In the genomic region with DNA sequence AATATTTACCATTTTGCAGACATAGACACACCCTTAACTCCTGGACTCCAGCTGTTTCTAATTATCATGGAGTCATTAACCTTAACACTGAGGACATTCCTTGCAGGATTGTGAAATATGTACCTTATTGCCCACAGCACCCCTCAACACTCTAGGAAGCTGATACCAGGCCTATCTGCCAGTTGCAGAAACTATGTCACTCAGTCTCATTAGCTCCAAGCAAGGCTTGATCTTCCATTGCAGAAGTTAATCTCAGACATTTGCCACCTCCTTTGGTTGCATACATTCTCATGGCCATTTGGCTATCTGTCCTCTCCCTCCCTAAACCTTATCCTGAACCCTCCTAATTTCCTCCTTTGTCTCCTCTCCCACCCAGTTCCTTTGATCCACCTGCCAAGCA, we compare ENCODE assay signal across 27 mouse cellular contexts.
"Had no signal": no experiment of that assay in that cellular context is flagged by ENCODE, and none has a peak within 500 bp of the region (broad histone marks: within the 10 kb centered on the region; RNA-seq: fewer than 3 reads in every experiment).

No protein-coding gene starts in this region.

- H3K4me2 ChIP-seq: heart, embryonic 11.5 days; heart, embryonic 13.5 days; heart, embryonic 15.5 days; hindbrain, embryonic 12.5 days; hindbrain, embryonic 14.5 days; intestine, embryonic 15.5 days; kidney, embryonic 15.5 days; limb, embryonic 13.5 days; limb, embryonic 15.5 days; liver, embryonic 12.5 days had no signal

- H3K4me1 ChIP-seq: heart, embryonic 13.5 days; heart, embryonic 15.5 days; hindbrain, embryonic 10.5 days; hindbrain, embryonic 12.5 days; intestine, embryonic 15.5 days; kidney, embryonic 15.5 days; limb, embryonic 13.5 days; limb, embryonic 15.5 days; liver, embryonic 12.5 days had no signal

- H3K27me3 ChIP-seq: heart, embryonic 13.5 days; heart, embryonic 15.5 days; hindbrain, embryonic 12.5 days; intestine, embryonic 15.5 days; kidney, embryonic 15.5 days; limb, embryonic 13.5 days; limb, embryonic 15.5 days; liver, embryonic 12.5 days had no signal

- H3K9ac ChIP-seq: heart, embryonic 13.5 days; heart, embryonic 15.5 days; hindbrain, embryonic 12.5 days; hindbrain, embryonic 14.5 days; intestine, embryonic 15.5 days; kidney, embryonic 15.5 days; limb, embryonic 13.5 days; limb, embryonic 15.5 days; liver, embryonic 12.5 days; liver, embryonic 14.5 days had no signal

- H3K27ac ChIP-seq: gastrocnemius, adult 2 months; heart, adult 2 months; heart, embryonic 13.5 days; heart, embryonic 15.5 days; hindbrain, embryonic 10.5 days; hindbrain, embryonic 12.5 days; hindbrain, embryonic 14.5 days; intestine, embryonic 15.5 days; kidney, embryonic 15.5 days; kidney, postnatal 0 days; limb, embryonic 13.5 days; limb, embryonic 15.5 days; liver, embryonic 12.5 days; liver, embryonic 14.5 days had no signal

- ATAC-seq: hindbrain, embryonic 16.5 days; inflammation-experienced regulatory T-cells, adult 6 months; intestine, embryonic 15.5 days; intestine, postnatal 0 days; liver, embryonic 12.5 days had no signal

- H3K4me3 ChIP-seq: gastrocnemius, adult 2 months; heart, adult 2 months; heart, embryonic 13.5 days; heart, embryonic 15.5 days; hindbrain, embryonic 10.5 days; hindbrain, embryonic 12.5 days; intestine, embryonic 15.5 days; kidney, embryonic 15.5 days; limb, embryonic 13.5 days; limb, embryonic 15.5 days; liver, embryonic 12.5 days had no signal

- DNase-seq: gastrocnemius, adult 2 months; gastrocnemius, postnatal 10 days; gastrocnemius, postnatal 25 days; heart, adult 2 months; heart, postnatal 4 days; kidney, adult 18-20 months; kidney, adult 9 months; kidney, postnatal 14 days; kidney, postnatal 36 days; layer of hippocampus, adult 9-11 months; left cerebral cortex, postnatal 4 days had no signal
